Mouse (Mus musculus) heart, embryonic 12.5 days (tissue): ENCODE measurements around the gene Unc13b. TPM values are rescaled to one million over a fixed set of nuclear protein-coding genes. Genes with fewer than 3 reads are reported as not detected.

ENCODE experiments used
- ATAC-seq: fragments of 200-750 bp; cut with Nextera tagmentation; 2 replicates; pipeline ENCODE4 v1.8.0; 2017; ENCODE audit warnings: moderate TSS enrichment, moderate library complexity; ENCODE audit not compliant: insufficient number of reproducible peaks, low FRiP score
- H3K27ac ChIP-seq: fragments of 300-500 bp; sonication (generic); 2 replicates; pipeline ENCODE4 v1.5.1; 2016; ENCODE audit warnings: mild to moderate bottlenecking, moderate library complexity; ENCODE audit not compliant: poor library complexity, severe bottlenecking
- H3K27me3 ChIP-seq: fragments of 300-500 bp; sonication (generic); replicated peaks from 2 replicates; pipeline ENCODE4 v1.6.1; 2016; ENCODE audit warnings: mild to moderate bottlenecking, moderate library complexity
- H3K36me3 ChIP-seq: fragments of 300-500 bp; sonication (generic); 2 replicates; pipeline ENCODE4 v1.6.1; 2016; ENCODE audit warnings: mild to moderate bottlenecking, moderate library complexity
- H3K4me1 ChIP-seq: fragments of 300-500 bp; sonication (generic); replicated peaks from 2 replicates; pipeline ENCODE4 v1.6.1; 2016; ENCODE audit warnings: mild to moderate bottlenecking
- H3K4me2 ChIP-seq: fragments of 300-500 bp; sonication (generic); 2 replicates; pipeline ENCODE4 v1.6.1; 2016; ENCODE audit warnings: mild to moderate bottlenecking, moderate library complexity
- H3K4me3 ChIP-seq: fragments of 300-500 bp; sonication (generic); 2 replicates; pipeline ENCODE4 v1.5.1; 2016; ENCODE audit warnings: mild to moderate bottlenecking
- H3K9ac ChIP-seq: fragments of 300-500 bp; sonication (generic); 2 replicates; pipeline ENCODE4 v1.6.1; 2016; ENCODE audit warnings: mild to moderate bottlenecking, moderate library complexity
- H3K9me3 ChIP-seq: fragments of 300-500 bp; sonication (generic); replicated peaks from 2 replicates; pipeline ENCODE4 v1.6.1; 2016; ENCODE audit warnings: mild to moderate bottlenecking, moderate library complexity
- WGBS: fragments of 180-500 bp; shearing (Covaris S2); methylation state at CpG from one replicate; pipeline ENCODE4 v1.1.7; 2016; 5-methylcytosine and 5-hydroxymethylcytosine counted together
- polyA plus RNA-seq: library from polyadenylated mRNA; unstranded; fragments of >200 nt; fragmentation: Nextera tagmentation; extraction: Ambion mirVana; gene quantifications from 2 replicates; pipeline ENCODE4 v1.2.1, GENCODE M21; 2016

The Unc13b gene
- polyA plus RNA-seq, 1 experiment from 2014 or later, result 15.1 TPM

- Histone ChIP-seq H3K27ac (no peak overlapping the region), H3K27me3 (no peaks in the 10 kb centered on the region), H3K4me3 (no peak overlapping the region), H3K36me3 (peaks cover 20% of the 10 kb centered on the region), H3K9ac (no peak overlapping the region), H3K4me2 (no peak overlapping the region), H3K4me1 (no peaks in the 10 kb centered on the region), H3K9me3 (no peaks in the 10 kb centered on the region)
- 69% methylated on average over 1 of the region's 1 CpGs for WGBS
- ATAC-seq, result no peak
These were observed 174.2 kb downstream of the Unc13b start for GRCm38 (mm10) chr4:43232985-43233384.

GRCm38 (mm10) chr4:43233489-43233888 lies 174.7 kb downstream of the Unc13b start:
- Histone ChIP-seq H3K27ac (no peak overlapping the region), H3K9ac (no peak overlapping the region), H3K36me3 (peaks cover 20% of the 10 kb centered on the region), H3K4me2 (no peak overlapping the region), H3K9me3 (no peaks in the 10 kb centered on the region), H3K27me3 (no peaks in the 10 kb centered on the region), H3K4me3 (no peak overlapping the region), H3K4me1 (no peaks in the 10 kb centered on the region)
- 70% methylated on average over 6 of the region's 6 CpGs for WGBS
- ATAC-seq, result no peak

GRCm38 (mm10) chr4:43236898-43237297 lies 178.1 kb downstream of the Unc13b start:
- Histone ChIP-seq H3K27me3 (no peaks in the 10 kb centered on the region), H3K9ac (no peak overlapping the region), H3K27ac (no peak overlapping the region), H3K4me3 (no peak overlapping the region), H3K4me1 (no peaks in the 10 kb centered on the region), H3K9me3 (no peaks in the 10 kb centered on the region), H3K36me3 (peaks cover 33% of the 10 kb centered on the region), H3K4me2 (no peak overlapping the region)
- 88% methylated on average over 9 of the region's 9 CpGs for WGBS
- no peak for ATAC-seq

GRCm38 (mm10) chr4:43240716-43241115 lies 182.0 kb downstream of the Unc13b start:
- no peaks in the 10 kb centered on the region for H3K9me3 ChIP-seq
- H3K27me3 ChIP-seq, result no peaks in the 10 kb centered on the region
- peaks cover 22% of the 10 kb centered on the region; the same call in 1 of the 2 replicates for H3K36me3 ChIP-seq
- no peak overlapping the region for H3K4me3 ChIP-seq
- H3K4me2 ChIP-seq, result no peak overlapping the region
- no peak overlapping the region for H3K9ac ChIP-seq
- no peak for ATAC-seq
- H3K4me1 ChIP-seq, result no peaks in the 10 kb centered on the region
- 81% methylated on average over 1 of the region's 1 CpGs for WGBS
- no peak overlapping the region for H3K27ac ChIP-seq

- WGBS, result 57% methylated on average over 2 of the region's 2 CpGs
- Histone ChIP-seq H3K4me2 (no peak overlapping the region), H3K36me3 (peaks cover 19% of the 10 kb centered on the region; the same call in 1 of the 2 replicates), H3K27ac (no peak overlapping the region), H3K9me3 (no peaks in the 10 kb centered on the region), H3K9ac (no peak overlapping the region), H3K27me3 (no peaks in the 10 kb centered on the region), H3K4me3 (no peak overlapping the region), H3K4me1 (peaks cover 4% of the 10 kb centered on the region)
- no peak for ATAC-seq
These were observed 185.3 kb downstream of the Unc13b start for GRCm38 (mm10) chr4:43244022-43244421.

- H3K4me2 ChIP-seq, result no peak overlapping the region
- H3K4me3 ChIP-seq, result no peak overlapping the region
- no peak overlapping the region for H3K27ac ChIP-seq
- H3K27me3 ChIP-seq, result no peaks in the 10 kb centered on the region
- no peaks in the 10 kb centered on the region for H3K9me3 ChIP-seq
- peaks cover 9% of the 10 kb centered on the region for H3K4me1 ChIP-seq
- no peak overlapping the region for H3K9ac ChIP-seq
- 83% methylated on average over 4 of the region's 4 CpGs for WGBS
- no peak for ATAC-seq
- H3K36me3 ChIP-seq, result peaks cover 19% of the 10 kb centered on the region
These were observed 187.0 kb downstream of the Unc13b start for GRCm38 (mm10) chr4:43245776-43246175.

- Histone ChIP-seq H3K9me3 (no peaks in the 10 kb centered on the region), H3K9ac (no peak overlapping the region), H3K36me3 (peaks cover 18% of the 10 kb centered on the region), H3K27me3 (no peaks in the 10 kb centered on the region), H3K4me3 (no peak overlapping the region), H3K4me1 (peaks cover 16% of the 10 kb centered on the region), H3K27ac (no peak overlapping the region), H3K4me2 (no peak overlapping the region)
- WGBS, result 59% methylated on average over 7 of the region's 7 CpGs
- ATAC-seq, result no peak
These were observed 189.3 kb downstream of the Unc13b start for GRCm38 (mm10) chr4:43248026-43248425.

GRCm38 (mm10) chr4:43248909-43249308 lies 190.2 kb downstream of the Unc13b start:
- Histone ChIP-seq H3K36me3 (peaks cover 18% of the 10 kb centered on the region), H3K27ac (no peak overlapping the region), H3K4me1 (peaks cover 16% of the 10 kb centered on the region), H3K9ac (no peak overlapping the region), H3K27me3 (no peaks in the 10 kb centered on the region), H3K4me3 (no peak overlapping the region), H3K4me2 (no peak overlapping the region), H3K9me3 (no peaks in the 10 kb centered on the region)
- ATAC-seq, result no peak
- 56% methylated on average over 2 of the region's 2 CpGs for WGBS

- 41% methylated on average over 6 of the region's 6 CpGs for WGBS
- H3K27me3 ChIP-seq, result no peaks in the 10 kb centered on the region
- H3K4me2 ChIP-seq, result no peak overlapping the region
- no peak overlapping the region for H3K9ac ChIP-seq
- H3K9me3 ChIP-seq, result no peaks in the 10 kb centered on the region
- no peak overlapping the region for H3K4me3 ChIP-seq
- no peak overlapping the region for H3K27ac ChIP-seq
- H3K4me1 ChIP-seq, result peaks cover 16% of the 10 kb centered on the region
- peaks cover 24% of the 10 kb centered on the region for H3K36me3 ChIP-seq
- ATAC-seq, result no peak
These were observed 192.5 kb downstream of the Unc13b start for GRCm38 (mm10) chr4:43251269-43251668.

- H3K4me3 ChIP-seq, result no peak overlapping the region
- no peak overlapping the region for H3K4me2 ChIP-seq
- H3K36me3 ChIP-seq, result peaks cover 22% of the 10 kb centered on the region
- no peak overlapping the region for H3K9ac ChIP-seq
- H3K4me1 ChIP-seq, result peaks cover 22% of the 10 kb centered on the region
- 98% methylated on average over 2 of the region's 2 CpGs for WGBS
- H3K9me3 ChIP-seq, result no peaks in the 10 kb centered on the region
- H3K27me3 ChIP-seq, result no peaks in the 10 kb centered on the region
- no peak for ATAC-seq
- H3K27ac ChIP-seq, result no peak overlapping the region
These were observed 198.3 kb downstream of the Unc13b start for GRCm38 (mm10) chr4:43257040-43257439.

- Histone ChIP-seq H3K9me3 (no peaks in the 10 kb centered on the region), H3K27me3 (no peaks in the 10 kb centered on the region), H3K9ac (no peak overlapping the region), H3K27ac (peak overlapping the region; percentile 41; the same call in 1 of the 2 replicates), H3K36me3 (peaks cover 22% of the 10 kb centered on the region), H3K4me1 (peaks cover 22% of the 10 kb centered on the region), H3K4me2 (no peak overlapping the region; the same call in 1 of the 2 replicates), H3K4me3 (no peak overlapping the region)
- peak; percentile 18; the same call in 1 of the 2 replicates for ATAC-seq
- WGBS, result 35% methylated on average over 4 of the region's 4 CpGs
These were observed 199.8 kb downstream of the Unc13b start for GRCm38 (mm10) chr4:43258556-43258955.

GRCm38 (mm10) chr4:43259435-43259834 lies 200.7 kb downstream of the Unc13b start:
- ATAC-seq, result no peak
- WGBS, result 84% methylated on average over 3 of the region's 3 CpGs
- Histone ChIP-seq H3K9me3 (no peaks in the 10 kb centered on the region), H3K27me3 (no peaks in the 10 kb centered on the region), H3K27ac (no peak overlapping the region), H3K4me2 (no peak overlapping the region), H3K4me1 (peaks cover 22% of the 10 kb centered on the region), H3K9ac (no peak overlapping the region), H3K4me3 (no peak overlapping the region), H3K36me3 (peaks cover 19% of the 10 kb centered on the region)
